ENCODE assay signal across 9 mouse cellular contexts in the genomic region with DNA sequence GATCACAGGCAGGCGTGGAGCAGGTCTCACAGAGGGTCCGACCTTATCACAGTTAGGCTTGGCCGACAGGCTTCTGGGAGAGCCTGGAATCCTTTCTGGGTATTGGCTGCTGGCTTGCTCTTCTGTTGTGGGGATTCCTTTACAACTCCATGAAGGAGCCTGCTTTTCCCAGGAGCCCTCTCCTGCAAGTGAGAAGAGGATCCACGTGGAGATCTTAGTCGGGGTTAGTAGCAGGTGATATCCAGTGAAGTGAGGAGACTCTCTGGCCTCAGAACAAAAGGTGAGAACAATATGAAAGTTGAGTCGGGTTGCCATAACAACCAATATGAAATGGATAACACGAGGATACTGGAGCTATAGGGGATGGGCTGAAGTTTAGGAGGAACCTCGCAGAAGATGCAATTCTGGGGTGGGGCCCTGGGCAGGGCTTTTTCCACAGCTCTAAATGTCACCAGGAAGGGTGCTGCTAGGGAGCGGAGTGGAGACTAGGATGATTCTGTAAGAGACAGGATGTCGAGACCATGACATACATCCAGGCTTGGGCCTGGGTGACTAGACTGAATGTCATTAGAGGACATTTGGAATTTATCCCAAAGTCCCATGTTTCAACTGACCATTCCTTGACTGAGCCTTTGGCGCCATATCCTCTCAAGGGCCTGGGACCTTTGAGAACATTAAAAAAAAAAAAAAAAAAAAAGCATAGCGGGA. TPM values are rescaled to one million over a fixed set of nuclear protein-coding genes. Genes with fewer than 3 reads are reported as not detected.
A peak's percentile ranks its signal among the peaks of the same experiment; 100 is the strongest.
DNase-seq lines count a peak whose midpoint lies in the region; ATAC-seq and TF ChIP-seq lines count a peak whose summit lies in the region.
"Had no signal": no experiment of that assay in that cellular context is flagged by ENCODE, and none has a peak within 500 bp of the region (broad histone marks: within the 10 kb centered on the region; RNA-seq: fewer than 3 reads in every experiment).

No protein-coding gene starts in this region.

- TF ChIP-seq EP300 in stomach, postnatal 0 days (optimal IDR thresholded peaks at IDR 0.05) = no peak

- no peaks in the 10 kb centered on the region for H3K9me3 ChIP-seq in heart, embryonic 15.5 days (replicated peaks)
- H3K9me3 ChIP-seq in heart, embryonic 11.5 days (replicated peaks; ENCODE audit: control insufficient read depth, low read length) = no peaks in the 10 kb centered on the region
- H3K9me3 ChIP-seq in E14TG2a.4 (ENCODE audit: low read length) = peaks cover 10% of the 10 kb centered on the region
- H3K9me3 ChIP-seq in midbrain, embryonic 11.5 days (ENCODE audit: control insufficient read depth, low read length) = no peaks in the 10 kb centered on the region
- H3K9me3 ChIP-seq in stomach, postnatal 0 days (ENCODE audit: control insufficient read depth, low read length) = no peaks in the 10 kb centered on the region

- no peak overlapping the region for H3K4me2 ChIP-seq in heart, embryonic 15.5 days
- H3K4me2 ChIP-seq in heart, embryonic 11.5 days = no peak overlapping the region
- no peak overlapping the region for H3K4me2 ChIP-seq in midbrain, embryonic 11.5 days
- no peak overlapping the region for H3K4me2 ChIP-seq in stomach, postnatal 0 days (replicated peaks; ENCODE audit: low read depth)

- 72% methylated on average over 12 of the region's 12 CpGs for WGBS in heart, embryonic 15.5 days
- WGBS in heart, embryonic 11.5 days (ENCODE audit: insufficient replicate concordance) = 65% methylated on average over 12 of the region's 12 CpGs
- 82% methylated on average over 12 of the region's 12 CpGs for WGBS in midbrain, embryonic 11.5 days
- WGBS in stomach, postnatal 0 days = 73% methylated on average over 12 of the region's 12 CpGs

- peaks cover 47% of the 10 kb centered on the region for H3K4me1 ChIP-seq in heart, embryonic 15.5 days (replicated peaks)
- H3K4me1 ChIP-seq in heart, embryonic 11.5 days (ENCODE audit: control insufficient read depth, insufficient read depth, low read length) = peaks cover 20% of the 10 kb centered on the region
- H3K4me1 ChIP-seq in E14TG2a.4 (replicated peaks; ENCODE audit: low read depth, low read length) = peaks cover 54% of the 10 kb centered on the region
- peaks cover 9% of the 10 kb centered on the region for H3K4me1 ChIP-seq in midbrain, embryonic 11.5 days (ENCODE audit: control insufficient read depth, insufficient read depth, low read length)
- 0 out of 2 replicates have a peak, but pooled peaks cover 2% of the 10 kb centered on the region for H3K4me1 ChIP-seq in stomach, postnatal 0 days (replicated peaks; ENCODE audit: control insufficient read depth, insufficient read depth)

- peak; percentile 14 for DNase-seq in MN1 (ENCODE audit: low spot score)
- peak; percentile 87 for DNase-seq in midbrain, embryonic 11.5 days (ENCODE audit: low spot score, missing footprints)
- no peak for DNase-seq in stomach, postnatal 0 days (ENCODE audit: low spot score)
- DNase-seq in thymus, postnatal 36 days = no peak
- DNase-seq: liver, postnatal 0 days had no signal

- H3K36me3 ChIP-seq in heart, embryonic 15.5 days = peaks cover 22% of the 10 kb centered on the region; the same call in 1 of the 2 replicates
- H3K36me3 ChIP-seq in heart, embryonic 11.5 days (ENCODE audit: control insufficient read depth, insufficient read depth, low read length) = peaks cover 5% of the 10 kb centered on the region; the same call in 1 of the 2 replicates
- peaks cover 5% of the 10 kb centered on the region; the same call in 1 of the 2 replicates for H3K36me3 ChIP-seq in E14TG2a.4 (ENCODE audit: insufficient read depth, low read length)
- no peaks in the 10 kb centered on the region for H3K36me3 ChIP-seq in midbrain, embryonic 11.5 days (ENCODE audit: control insufficient read depth, insufficient read depth, low read length)
- no peaks in the 10 kb centered on the region for H3K36me3 ChIP-seq in stomach, postnatal 0 days (ENCODE audit: control insufficient read depth, insufficient read depth, low read length)

- H3K9ac ChIP-seq in heart, embryonic 15.5 days = 0 out of 2 replicates have a peak overlapping the region, but pooled peaks have one; percentile 26
- H3K9ac ChIP-seq in heart, embryonic 11.5 days (ENCODE audit: low read depth, low read length) = no peak overlapping the region
- H3K9ac ChIP-seq in midbrain, embryonic 11.5 days (ENCODE audit: low read length) = no peak overlapping the region; the same call in 1 of the 2 replicates
- H3K9ac ChIP-seq in stomach, postnatal 0 days (ENCODE audit: low read length) = no peak overlapping the region
- H3K9ac ChIP-seq: liver, postnatal 0 days had no signal

- TF ChIP-seq CTCF in E14TG2a.4 (conservative IDR thresholded peaks at IDR 0.05; ENCODE audit: low read length) = no peak
- no peak for TF ChIP-seq CTCF in stomach, postnatal 0 days (IDR thresholded peaks at IDR 0.05; ENCODE audit: low read depth)

- H3K4me3 ChIP-seq in heart, embryonic 15.5 days = no peak overlapping the region
- no peak overlapping the region for H3K4me3 ChIP-seq in heart, embryonic 11.5 days (ENCODE audit: low read depth, low read length)
- H3K4me3 ChIP-seq in E14TG2a.4 (replicated peaks; ENCODE audit: low read length) = peak overlapping the region; percentile 58
- no peak overlapping the region for H3K4me3 ChIP-seq in midbrain, embryonic 11.5 days (ENCODE audit: low read depth, low read length)
- no peak overlapping the region for H3K4me3 ChIP-seq in stomach, postnatal 0 days (ENCODE audit: low read depth, low read length)
- H3K4me3 ChIP-seq: erythroblast, embryonic 14.5 days had no signal

- no peak overlapping the region for H3K27ac ChIP-seq in heart, embryonic 15.5 days
- H3K27ac ChIP-seq in heart, embryonic 11.5 days (ENCODE audit: low read depth, low read length) = no peak overlapping the region
- no peak overlapping the region for H3K27ac ChIP-seq in midbrain, embryonic 11.5 days (ENCODE audit: low read depth, low read length)
- H3K27ac ChIP-seq in stomach, postnatal 0 days (replicated peaks) = no peak overlapping the region

- ATAC-seq in heart, embryonic 15.5 days (replicated peaks; ENCODE audit: insufficient number of reproducible peaks, insufficient read depth, low FRiP score, low read depth) = no peak
- no peak for ATAC-seq in heart, embryonic 11.5 days (replicated peaks; ENCODE audit: insufficient number of reproducible peaks, low FRiP score, low TSS enrichment)
- ATAC-seq in midbrain, embryonic 11.5 days (ENCODE audit: low FRiP score) = peak; percentile 1; the same call in 1 of the 2 replicates
- ATAC-seq in stomach, postnatal 0 days (ENCODE audit: low FRiP score, low TSS enrichment) = no peak

- H3K27me3 ChIP-seq in heart, embryonic 15.5 days = no peaks in the 10 kb centered on the region
- H3K27me3 ChIP-seq in heart, embryonic 11.5 days (ENCODE audit: control insufficient read depth, insufficient read depth, low read length) = no peaks in the 10 kb centered on the region
- peaks cover 13% of the 10 kb centered on the region; the same call in 1 of the 2 replicates for H3K27me3 ChIP-seq in E14TG2a.4 (ENCODE audit: insufficient read depth, low read length)
- H3K27me3 ChIP-seq in midbrain, embryonic 11.5 days (ENCODE audit: control insufficient read depth, insufficient read depth, low read length) = no peaks in the 10 kb centered on the region
- H3K27me3 ChIP-seq in stomach, postnatal 0 days (ENCODE audit: control insufficient read depth, insufficient read depth, low read length) = no peaks in the 10 kb centered on the region

RNA-seq across cellular contexts. Expression of a gene that starts 14.3 kb away (rescaled TPM):
- polyA plus RNA-seq in heart, embryonic 15.5 days (2015; fragmentation: Nextera tagmentation; extraction: Ambion mirVana) = 28.9 and 33.4 TPM in 2 replicates
- polyA plus RNA-seq in heart, embryonic 11.5 days (2014; fragmentation: Nextera tagmentation; extraction: Ambion mirVana) = 13.3 and 14.2 TPM in 2 replicates
- 6.5 and 7.2 TPM in 2 replicates for polyA plus RNA-seq in midbrain, embryonic 11.5 days (2014; fragmentation: Nextera tagmentation; extraction: Ambion mirVana)
- 7.1 and 7.9 TPM in 2 replicates for polyA plus RNA-seq in stomach, postnatal 0 days (2015; fragmentation: Nextera tagmentation; extraction: Ambion mirVana)
- polyA plus RNA-seq: erythroblast, embryonic 14.5 days had no signal

RNA-seq across cellular contexts. Expression of a gene that starts 39.0 kb away (rescaled TPM):
- 10.4 and 15.8 TPM in 2 replicates for polyA plus RNA-seq in heart, embryonic 15.5 days (2015; fragmentation: Nextera tagmentation; extraction: Ambion mirVana)
- 9.1 and 11.6 TPM in 2 replicates for polyA plus RNA-seq in heart, embryonic 11.5 days (2014; fragmentation: Nextera tagmentation; extraction: Ambion mirVana)
- polyA plus RNA-seq in midbrain, embryonic 11.5 days (2014; fragmentation: Nextera tagmentation; extraction: Ambion mirVana) = 12.3 and 15.7 TPM in 2 replicates
- 6.7 and 6.8 TPM in 2 replicates for polyA plus RNA-seq in stomach, postnatal 0 days (2015; fragmentation: Nextera tagmentation; extraction: Ambion mirVana)

RNA-seq across cellular contexts. Expression of a gene that starts 53.5 kb away (rescaled TPM):
- polyA plus RNA-seq in heart, embryonic 15.5 days (2015; fragmentation: Nextera tagmentation; extraction: Ambion mirVana) = 4.1 and 5.9 TPM in 2 replicates
- polyA plus RNA-seq in heart, embryonic 11.5 days (2014; fragmentation: Nextera tagmentation; extraction: Ambion mirVana) = 4.0 and 4.8 TPM in 2 replicates
- 1.3 and 1.6 TPM in 2 replicates for polyA plus RNA-seq in midbrain, embryonic 11.5 days (2014; fragmentation: Nextera tagmentation; extraction: Ambion mirVana)
- polyA plus RNA-seq in stomach, postnatal 0 days (2015; fragmentation: Nextera tagmentation; extraction: Ambion mirVana) = 4.7 and 6.1 TPM in 2 replicates
- polyA plus RNA-seq: erythroblast, embryonic 14.5 days had no signal

RNA-seq across cellular contexts. Expression of a gene that starts 54.1 kb away (rescaled TPM):
- 95.1 and 122 TPM in 2 replicates for polyA plus RNA-seq in heart, embryonic 15.5 days (2015; fragmentation: Nextera tagmentation; extraction: Ambion mirVana)
- polyA plus RNA-seq in heart, embryonic 11.5 days (2014; fragmentation: Nextera tagmentation; extraction: Ambion mirVana) = 98.8 and 102 TPM in 2 replicates
- 31.0 and 33.2 TPM in 2 replicates for polyA plus RNA-seq in midbrain, embryonic 11.5 days (2014; fragmentation: Nextera tagmentation; extraction: Ambion mirVana)
- polyA plus RNA-seq in stomach, postnatal 0 days (2015; fragmentation: Nextera tagmentation; extraction: Ambion mirVana) = 17.9 and 21.2 TPM in 2 replicates

Comparison
In these comparisons a context has a peak if more than half of its experiments do, and no peak if none do; other contexts are left out.
1. DNase-seq: peak in MN1 (single experiment) and midbrain, embryonic 11.5 days (single experiment); none in stomach, postnatal 0 days (single experiment) and thymus, postnatal 36 days (0 of 2).